13 mouse cellular contexts compared by ENCODE assay signal in the genomic region with DNA sequence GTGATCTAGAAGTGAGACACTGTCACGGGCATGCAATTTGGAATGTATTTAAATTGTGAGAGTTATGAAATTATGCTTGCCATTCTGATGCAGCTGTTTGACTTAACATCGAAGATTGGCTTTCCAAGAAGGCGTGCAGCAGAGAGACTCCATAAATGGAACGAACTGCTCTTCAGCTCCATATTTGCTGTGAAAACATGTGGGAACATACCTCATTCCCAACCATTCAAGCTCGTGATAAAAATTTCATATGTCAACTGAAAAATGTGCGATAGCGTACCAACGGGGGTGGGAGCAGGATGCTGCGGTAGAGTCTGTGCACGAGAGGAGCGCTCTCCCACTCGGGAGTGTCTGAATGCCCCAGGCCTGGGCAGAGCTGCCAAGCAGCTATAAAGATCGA.
"Had no signal": no experiment of that assay in that cellular context is flagged by ENCODE, and none has a peak within 500 bp of the region (broad histone marks: within the 10 kb centered on the region; RNA-seq: fewer than 3 reads in every experiment).

No protein-coding gene starts in this region.

- ATAC-seq: midbrain, embryonic 16.5 days had no signal

- DNase-seq: lung, adult 18-20 months; lung, embryonic 14.5 days; lung, postnatal 10 days; lung, postnatal 4 days; midbrain, embryonic 14.5 days; retina, postnatal 1 day; right cerebral cortex, postnatal 25 days; right cerebral cortex, postnatal 4 days; spleen, adult 18-20 months; thymus, adult 2 months; thymus, postnatal 25 days; thymus, postnatal 4 days had no signal
